Comparison of ENCODE assay signal across 16 mouse cellular contexts in the genomic region with DNA sequence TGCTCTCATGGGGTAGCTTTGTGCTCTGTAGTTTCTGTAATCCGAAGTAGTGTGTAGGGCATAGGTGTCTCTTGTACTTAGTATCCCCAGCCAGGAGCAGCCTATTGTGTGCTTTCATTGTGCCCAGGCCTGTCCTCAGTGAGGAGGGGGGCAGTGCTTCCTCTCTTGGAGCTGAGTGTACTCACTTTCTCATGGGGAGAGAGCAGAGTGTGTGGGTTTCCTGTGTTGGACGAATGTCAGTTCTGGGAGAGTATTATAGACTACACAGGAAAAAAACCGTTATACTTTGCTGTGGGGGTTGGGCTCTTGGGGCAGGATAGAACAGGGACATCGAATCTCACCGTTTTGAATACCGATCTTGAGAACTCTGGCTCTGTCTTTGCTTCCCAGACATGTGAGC. TPM values are rescaled to one million over a fixed set of nuclear protein-coding genes. Genes with fewer than 3 reads are reported as not detected.
DNase-seq lines count a peak whose midpoint lies in the region; ATAC-seq lines count a peak whose summit lies in the region.
"Had no signal": no experiment of that assay in that cellular context is flagged by ENCODE, and none has a peak within 500 bp of the region (broad histone marks: within the 10 kb centered on the region; RNA-seq: fewer than 3 reads in every experiment).

No protein-coding gene starts in this region.

- H3K4me1 ChIP-seq in lung, embryonic 16.5 days (replicated peaks; ENCODE audit: control insufficient read depth, insufficient read depth, low read length), result peaks cover 2% of the 10 kb centered on the region; the same call in 1 of the 2 replicates

- DNase-seq in frontal cortex, postnatal 25 days (ENCODE audit: low spot score in 2 of 2), result no peak
- no peak for DNase-seq in lung, postnatal 10 days
- DNase-seq in urinary bladder, adult 18-20 months (ENCODE audit: low spot score in 2 of 2), result no peak
- DNase-seq in gastrocnemius, postnatal 10 days, result no peak
- DNase-seq in kidney, postnatal 4 days, result no peak
- DNase-seq: cerebellum, adult 18-20 months; right cerebral cortex, postnatal 4 days had no signal

- H3K27ac ChIP-seq in lung, embryonic 16.5 days (ENCODE audit: low read length), result peak overlapping the region; percentile 35; the same call in 1 of the 2 replicates
- H3K27ac ChIP-seq: heart, embryonic 10.5 days; hindbrain, embryonic 14.5 days; limb, embryonic 12.5 days; midbrain, embryonic 10.5 days; stomach, embryonic 15.5 days had no signal

- no peak overlapping the region for H3K4me2 ChIP-seq in lung, embryonic 16.5 days (ENCODE audit: low read depth, low read length)
- H3K4me2 ChIP-seq: hindbrain, embryonic 14.5 days; limb, embryonic 12.5 days; stomach, embryonic 15.5 days had no signal

- H3K9me3 ChIP-seq in lung, embryonic 16.5 days (ENCODE audit: control insufficient read depth, low read length), result no peaks in the 10 kb centered on the region
- H3K9me3 ChIP-seq: G1E; heart, embryonic 10.5 days; limb, embryonic 12.5 days; midbrain, embryonic 10.5 days; stomach, embryonic 15.5 days had no signal

- no peak overlapping the region for H3K4me3 ChIP-seq in lung, embryonic 16.5 days (ENCODE audit: low read length)
- H3K4me3 ChIP-seq: heart, embryonic 10.5 days; limb, embryonic 12.5 days; midbrain, embryonic 10.5 days; stomach, embryonic 15.5 days had no signal

- H3K36me3 ChIP-seq in lung, embryonic 16.5 days (ENCODE audit: control insufficient read depth, insufficient read depth, low read length), result peaks cover 3% of the 10 kb centered on the region
- H3K36me3 ChIP-seq: G1E; midbrain, embryonic 10.5 days had no signal

- H3K9ac ChIP-seq in lung, embryonic 16.5 days (ENCODE audit: low read length), result no peak overlapping the region
- H3K9ac ChIP-seq: hindbrain, embryonic 14.5 days; limb, embryonic 12.5 days; stomach, embryonic 15.5 days had no signal

- no peaks in the 10 kb centered on the region for H3K27me3 ChIP-seq in lung, embryonic 16.5 days (ENCODE audit: control insufficient read depth, insufficient read depth, low read depth, low read length)
- H3K27me3 ChIP-seq: limb, embryonic 12.5 days; stomach, embryonic 15.5 days had no signal

- ATAC-seq in frontal cortex, adult (ENCODE audit: low TSS enrichment), result peak; percentile 23; the same call in 1 of the 2 replicates
- peak; percentile 51 for ATAC-seq in lung, embryonic 16.5 days (ENCODE audit: low read depth)
- 0 out of 2 replicates have a peak, but pooled peaks have one; percentile 29 for ATAC-seq in megakaryocyte, adult 5-6 weeks (ENCODE audit: poor library complexity, severe bottlenecking)

- 40% methylated on average over 6 of the region's 6 CpGs for WGBS in lung, embryonic 16.5 days

RNA-seq across cellular contexts. Expression of a gene that starts 6.5 kb away (rescaled TPM):
- 115 and 118 TPM in 2 replicates for polyA plus RNA-seq in lung, embryonic 16.5 days (2015; fragmentation: Nextera tagmentation; extraction: Ambion mirVana)
- 141 and 152 TPM in 2 replicates for total RNA-seq in megakaryocyte, adult 5-6 weeks (2015)
- 211 and 245 TPM in 2 replicates for total RNA-seq in megakaryocyte, adult 5-6 weeks (2017)
- 10 to 100 TPM; 23.1 to 32.4 TPM for total RNA-seq in gastrocnemius, postnatal 10 days (2021)

RNA-seq across cellular contexts. Expression of a gene that starts 24.5 kb away (rescaled TPM):
- polyA plus RNA-seq in lung, embryonic 16.5 days (2015; fragmentation: Nextera tagmentation; extraction: Ambion mirVana), result 43.0 and 46.5 TPM in 2 replicates
- 22.3 and 23.9 TPM in 2 replicates for total RNA-seq in megakaryocyte, adult 5-6 weeks (2015)
- total RNA-seq in megakaryocyte, adult 5-6 weeks (2017), result 8.2 and 8.4 TPM in 2 replicates
- total RNA-seq in gastrocnemius, postnatal 10 days (2021), result 10 to 100 TPM; 16.0 to 16.3 TPM
- total RNA-seq: G1E had no signal

RNA-seq across cellular contexts. Expression of a gene that starts 39.4 kb away (rescaled TPM):
- polyA plus RNA-seq in lung, embryonic 16.5 days (2015; fragmentation: Nextera tagmentation; extraction: Ambion mirVana), result 19.6 and 22.6 TPM in 2 replicates
- 16.2 and 20.2 TPM in 2 replicates for total RNA-seq in megakaryocyte, adult 5-6 weeks (2015)
- 9.9 and 15.3 TPM in 2 replicates for total RNA-seq in megakaryocyte, adult 5-6 weeks (2017)
- 10 to 100 TPM in 1 of 2 experiments, 1 to 10 TPM in 1; 5.4 to 10.0 TPM for total RNA-seq in gastrocnemius, postnatal 10 days (2021)

Comparison
In these comparisons a context has a peak if more than half of its experiments do, and no peak if none do; other contexts are left out.
1. RNA of a gene that starts 6.5 kb away (total RNA-seq): 141 to 245 TPM in megakaryocyte, adult 5-6 weeks; 23.1 to 32.4 TPM in gastrocnemius, postnatal 10 days; every median in the first group is over 4 times any median in the second.
2. Peak in every context shown above with its lines, with median percentiles within 50 percentile points of each other: ATAC-seq.